Mouse (Mus musculus) stomach, postnatal 0 days (tissue): Measurements from ENCODE around the gene L1cam. TPM values are rescaled to one million over a fixed set of nuclear protein-coding genes. Genes with fewer than 3 reads are reported as not detected.

Source experiments
- ATAC-seq: fragments of 200-750 bp; cut with Nextera tagmentation; 2 replicates; pipeline ENCODE4 v1.8.0; 2017; ENCODE audit not compliant: low FRiP score, low TSS enrichment
- DNase-seq: peaks from one replicate; pipeline ENCODE4 v3.0.0-alpha.2; 2016; ENCODE audit warnings: low spot score
- H3K27ac ChIP-seq: fragments of 300-500 bp; sonication (generic); replicated peaks from 2 replicates; pipeline ENCODE4 v1.5.1; 2014; ENCODE audit warnings: mild to moderate bottlenecking, control low read depth
- H3K27me3 ChIP-seq: fragments of 300-500 bp; sonication (generic); 2 replicates; pipeline ENCODE4 v1.6.1; 2014; ENCODE audit warnings: low read length; ENCODE audit not compliant: control insufficient read depth, insufficient read depth
- H3K36me3 ChIP-seq: fragments of 300-500 bp; sonication (generic); 2 replicates; pipeline ENCODE4 v1.6.1; 2014; ENCODE audit warnings: low read length, mixed read lengths; ENCODE audit not compliant: control insufficient read depth, insufficient read depth
- H3K4me1 ChIP-seq: fragments of 300-500 bp; sonication (generic); replicated peaks from 2 replicates; pipeline ENCODE4 v1.6.1; 2014; ENCODE audit warnings: antibody characterized with exemption; ENCODE audit not compliant: control insufficient read depth, insufficient read depth
- H3K4me2 ChIP-seq: fragments of 300-500 bp; sonication (generic); replicated peaks from 2 replicates; pipeline ENCODE4 v1.6.1; 2014; ENCODE audit warnings: low read depth, mild to moderate bottlenecking, control low read depth, moderate library complexity
- H3K4me3 ChIP-seq: fragments of 300-500 bp; sonication (generic); 2 replicates; pipeline ENCODE4 v1.5.1; 2014; ENCODE audit warnings: low read depth, low read length, control low read depth
- H3K9ac ChIP-seq: fragments of 300-500 bp; sonication (generic); 2 replicates; pipeline ENCODE4 v1.6.1; 2014; ENCODE audit warnings: mild to moderate bottlenecking, low read length, control low read depth, mixed read lengths
- H3K9me3 ChIP-seq: fragments of 300-500 bp; sonication (generic); 2 replicates; pipeline ENCODE4 v1.6.1; 2016; ENCODE audit warnings: low read length; ENCODE audit not compliant: control insufficient read depth
- CTCF ChIP-seq: IDR thresholded peaks from 2 replicates; pipeline ENCODE4 v1.5.1; 2016; ENCODE audit warnings: antibody characterized with exemption, low read depth, mild to moderate bottlenecking, moderate library complexity
- EP300 ChIP-seq: optimal IDR thresholded peaks from 2 replicates; pipeline ENCODE3; 2016; ENCODE audit warnings: antibody characterized with exemption
- WGBS: fragments of 180-500 bp; shearing (Covaris S2); extraction: QIAGEN DNeasy Blood & Tissue Kit; methylation state at CpG from one replicate; pipeline ENCODE4 v1.1.7; 2014; 5-methylcytosine and 5-hydroxymethylcytosine counted together
- polyA plus RNA-seq: library from polyadenylated mRNA; unstranded; fragments of >200 nt; fragmentation: Nextera tagmentation; extraction: Ambion mirVana; gene quantifications from 2 replicates; pipeline ENCODE4 v1.2.1, GENCODE M21; 2015

Gene L1cam
- polyA plus RNA-seq: 3.9 and 5.8 TPM in 2 replicates

- Histone ChIP-seq H3K27ac (no peak within 1 kb of the TSS), H3K9me3 (no peaks in the 10 kb centered on the region), H3K27me3 (no peaks in the 10 kb centered on the region), H3K36me3 (no peaks in the 10 kb centered on the region), H3K4me1 (no peaks in the 10 kb centered on the region), H3K4me3 (no peak within 1 kb of the TSS), H3K9ac (no peak within 1 kb of the TSS), H3K4me2 (no peak within 1 kb of the TSS)
- TF ChIP-seq CTCF (peak; percentile 67), EP300 (no peak)
- ATAC-seq (peak; percentile 41; the same call in 1 of the 2 replicates), DNase-seq (peak; percentile 67)
- WGBS: 17% methylated on average over 2 of the region's 2 CpGs
Observed at GRCm38 (mm10) chrX:73895719-73896118, at the start of gene L1cam. Gene L1cam (minus strand): TSS chrX:73896105.

- no peak for DNase-seq
- TF ChIP-seq CTCF (no peak), EP300 (no peak)
- H3K9me3 ChIP-seq: no peaks in the 10 kb centered on the region
- no peaks in the 10 kb centered on the region for H3K4me1 ChIP-seq
- no peaks in the 10 kb centered on the region for H3K27me3 ChIP-seq
- H3K9ac ChIP-seq: no peak overlapping the region
- H3K36me3 ChIP-seq: peaks cover 2% of the 10 kb centered on the region; the same call in 1 of the 2 replicates
- WGBS: 60% methylated on average over 2 of the region's 2 CpGs
- H3K27ac ChIP-seq: no peak overlapping the region
- H3K4me2 ChIP-seq: no peak overlapping the region
- no peak for ATAC-seq
- no peak overlapping the region for H3K4me3 ChIP-seq
Observed at GRCm38 (mm10) chrX:73942294-73942693, 46.4 kb upstream of the L1cam start.

GRCm38 (mm10) chrX:73941860-73942259 lies 46.0 kb upstream of the L1cam start:
- Histone ChIP-seq H3K36me3 (peaks cover 2% of the 10 kb centered on the region; the same call in 1 of the 2 replicates), H3K27me3 (no peaks in the 10 kb centered on the region), H3K4me2 (no peak overlapping the region), H3K9me3 (no peaks in the 10 kb centered on the region), H3K4me1 (no peaks in the 10 kb centered on the region), H3K27ac (no peak overlapping the region), H3K4me3 (no peak overlapping the region), H3K9ac (no peak overlapping the region)
- 53% methylated on average over 2 of the region's 2 CpGs for WGBS
- TF ChIP-seq CTCF (no peak), EP300 (no peak)
- ATAC-seq (no peak), DNase-seq (no peak)

- DNase-seq: no peak
- H3K9me3 ChIP-seq: no peaks in the 10 kb centered on the region
- H3K4me1 ChIP-seq: no peaks in the 10 kb centered on the region
- H3K36me3 ChIP-seq: no peaks in the 10 kb centered on the region
- H3K27me3 ChIP-seq: no peaks in the 10 kb centered on the region
- H3K27ac ChIP-seq: no peak overlapping the region
- no peak for TF ChIP-seq CTCF
- no peak for TF ChIP-seq EP300
- peak; percentile 41 for ATAC-seq
- no peak overlapping the region for H3K4me2 ChIP-seq
- WGBS: 60% methylated on average over 2 of the region's 2 CpGs
- H3K4me3 ChIP-seq: no peak overlapping the region
- H3K9ac ChIP-seq: no peak overlapping the region
Observed at GRCm38 (mm10) chrX:73931871-73932270, 36.0 kb upstream of the L1cam start.

GRCm38 (mm10) chrX:73930402-73931062 lies 34.6 kb upstream of the L1cam start, which contains the start of gene Renbp:
Gene Renbp (minus strand): TSS chrX:73930850.
- Histone ChIP-seq H3K4me2 (peak within 1 kb of the TSS; percentile 45), H3K9me3 (no peaks in the 10 kb centered on the region), H3K4me3 (peak within 1 kb of the TSS; percentile 31), H3K27ac (no peak within 1 kb of the TSS), H3K4me1 (no peaks in the 10 kb centered on the region), H3K36me3 (no peaks in the 10 kb centered on the region), H3K27me3 (no peaks in the 10 kb centered on the region), H3K9ac (no peak within 1 kb of the TSS)
- no peak for TF ChIP-seq EP300
- TF ChIP-seq CTCF: peak; percentile 55
- 41% methylated on average over 17 of the region's 17 CpGs for WGBS
- DNase-seq (peak; percentile 55), ATAC-seq (peak; percentile 87)

GRCm38 (mm10) chrX:73922550-73922882 lies 26.6 kb upstream of the L1cam start:
- 69% methylated on average over 8 of the region's 8 CpGs for WGBS
- Histone ChIP-seq H3K9me3 (no peaks in the 10 kb centered on the region), H3K9ac (peak overlapping the region; percentile 47; the same call in 1 of the 2 replicates), H3K27ac (no peak overlapping the region), H3K4me2 (peak overlapping the region; percentile 59), H3K36me3 (peaks cover 2% of the 10 kb centered on the region; the same call in 1 of the 2 replicates), H3K4me1 (no peaks in the 10 kb centered on the region), H3K27me3 (no peaks in the 10 kb centered on the region), H3K4me3 (peak overlapping the region; percentile 49)
- DNase-seq: no peak
- TF ChIP-seq EP300: no peak
- TF ChIP-seq CTCF: no peak
- ATAC-seq: no peak
